Mouse (Mus musculus) limb, embryonic 11.5 days (tissue): ENCODE data around the gene Rab17. TPM values are rescaled to one million over a fixed set of nuclear protein-coding genes. Genes with fewer than 3 reads are reported as not detected.

ENCODE experiments used
- ATAC-seq: fragments of 200-750 bp; cut with Nextera tagmentation; 2 replicates; pipeline ENCODE4 v1.8.0; 2017; ENCODE audit warnings: low read depth; ENCODE audit not compliant: insufficient number of reproducible peaks, low FRiP score, low TSS enrichment
- DNase-seq: peaks from one replicate; pipeline ENCODE4 v3.0.0-alpha.2; 2015; ENCODE audit warnings: low spot score
- H3K27ac ChIP-seq: fragments of 300-500 bp; sonication (generic); replicated peaks from 2 replicates; pipeline ENCODE4 v1.5.1; 2014; ENCODE audit warnings: low read depth, mild to moderate bottlenecking, low read length
- H3K27me3 ChIP-seq: fragments of 300-500 bp; sonication (generic); 2 replicates; pipeline ENCODE4 v1.6.1; 2014; ENCODE audit warnings: mild to moderate bottlenecking, low read length, mixed read lengths; ENCODE audit not compliant: control insufficient read depth, insufficient read depth
- H3K36me3 ChIP-seq: fragments of 300-500 bp; sonication (generic); 2 replicates; pipeline ENCODE4 v1.6.1; 2014; ENCODE audit warnings: mild to moderate bottlenecking, low read length, moderate library complexity, mixed read lengths; ENCODE audit not compliant: control insufficient read depth, insufficient read depth
- H3K4me1 ChIP-seq: fragments of 300-500 bp; sonication (generic); 2 replicates; pipeline ENCODE4 v1.6.1; 2014; ENCODE audit warnings: low read length, mixed read lengths; ENCODE audit not compliant: control insufficient read depth, insufficient read depth
- H3K4me2 ChIP-seq: fragments of 300-500 bp; sonication (generic); 2 replicates; pipeline ENCODE4 v1.6.1; 2014; ENCODE audit warnings: low read depth, mild to moderate bottlenecking, moderate library complexity; ENCODE audit not compliant: severe bottlenecking
- H3K4me3 ChIP-seq: fragments of 300-500 bp; sonication (generic); 2 replicates; pipeline ENCODE4 v1.5.1; 2014; ENCODE audit warnings: low read depth, low read length
- H3K9ac ChIP-seq: fragments of 300-500 bp; sonication (generic); 2 replicates; pipeline ENCODE4 v1.6.1; 2014; ENCODE audit warnings: mild to moderate bottlenecking, low read length
- H3K9me3 ChIP-seq: fragments of 300-500 bp; sonication (generic); 2 replicates; pipeline ENCODE4 v1.6.1; 2016; ENCODE audit warnings: low read length; ENCODE audit not compliant: control insufficient read depth
- WGBS: fragments of 180-500 bp; shearing (Covaris S2); extraction: QIAGEN DNeasy Blood & Tissue Kit; methylation state at CpG from one replicate; pipeline ENCODE4 v1.1.7; 2014; 5-methylcytosine and 5-hydroxymethylcytosine counted together
- polyA plus RNA-seq: library from polyadenylated mRNA; unstranded; fragments of >200 nt; fragmentation: Nextera tagmentation; extraction: Ambion mirVana; gene quantifications from 2 replicates; pipeline ENCODE4 v1.2.1, GENCODE M21; 2014

Rab17 gene
- polyA plus RNA-seq: 0.44 and 1.0 TPM in 2 replicates

GRCm38 (mm10) chr1:90969347-90969784 is at the start of gene Rab17:
TSS of gene Rab17 (minus strand) at chr1:90969661.
- Histone ChIP-seq H3K4me1 (peaks cover 7% of the 10 kb centered on the region), H3K36me3 (no peaks in the 10 kb centered on the region), H3K4me3 (no peak within 1 kb of the TSS), H3K27ac (no peak within 1 kb of the TSS), H3K27me3 (no peaks in the 10 kb centered on the region), H3K9me3 (no peaks in the 10 kb centered on the region), H3K4me2 (0 out of 2 replicates have a peak within 1 kb of the TSS, but pooled peaks have one; percentile 7), H3K9ac (peak within 1 kb of the TSS; percentile 37; the same call in 1 of the 2 replicates)
- DNase-seq (no peak), ATAC-seq (no peak)
- WGBS: 19% methylated on average over 9 of the region's 9 CpGs

DNA sequence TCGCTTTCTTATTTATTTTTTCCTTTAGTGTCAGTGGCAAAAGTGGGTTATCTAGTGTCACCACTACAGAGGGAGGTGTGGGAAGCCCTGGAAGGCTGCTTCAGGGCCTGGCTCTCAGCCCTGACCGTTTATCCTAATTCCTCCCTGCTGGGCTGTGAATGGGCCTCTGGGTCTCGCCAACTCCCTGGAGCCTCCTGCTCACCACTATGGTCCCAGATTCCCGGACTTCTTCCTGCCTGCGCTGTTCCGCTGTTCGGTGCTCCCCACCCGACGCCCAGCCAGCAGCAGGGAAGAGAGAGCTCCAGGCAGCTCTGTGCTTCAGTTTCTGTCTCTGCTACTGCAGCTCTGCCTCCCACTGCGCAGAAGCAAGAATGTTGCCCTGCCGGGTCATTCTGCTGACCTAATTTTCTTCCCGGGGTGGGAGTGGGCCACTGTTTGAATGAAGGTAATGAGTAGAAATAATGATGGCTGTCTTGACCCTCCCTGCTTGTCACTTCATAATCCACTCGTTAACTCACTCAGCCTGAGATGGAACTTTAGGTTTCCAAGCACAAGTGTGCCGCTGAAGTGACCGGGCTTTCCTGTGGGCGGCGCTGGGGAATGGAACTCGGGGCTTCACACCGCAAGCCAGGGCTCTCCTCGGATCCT is 47.8 kb upstream of the Rab17 start:
- peak overlapping the region; percentile 29; the same call in 1 of the 2 replicates for H3K4me2 ChIP-seq
- ATAC-seq: no peak
- H3K9me3 ChIP-seq: no peaks in the 10 kb centered on the region
- no peaks in the 10 kb centered on the region for H3K36me3 ChIP-seq
- no peaks in the 10 kb centered on the region for H3K27me3 ChIP-seq
- no peak overlapping the region for H3K4me3 ChIP-seq
- no peak overlapping the region for H3K9ac ChIP-seq
- peak; percentile 45 for DNase-seq
- peaks cover 3% of the 10 kb centered on the region for H3K4me1 ChIP-seq
- 8% methylated on average over 20 of the region's 20 CpGs for WGBS
- no peak overlapping the region; the same call in 1 of the 2 replicates for H3K27ac ChIP-seq

- no peaks in the 10 kb centered on the region for H3K9me3 ChIP-seq
- H3K4me3 ChIP-seq: no peak overlapping the region
- H3K4me1 ChIP-seq: peaks cover 6% of the 10 kb centered on the region
- no peaks in the 10 kb centered on the region for H3K27me3 ChIP-seq
- DNase-seq: no peak
- H3K36me3 ChIP-seq: no peaks in the 10 kb centered on the region
- H3K9ac ChIP-seq: no peak overlapping the region
- no peak overlapping the region for H3K4me2 ChIP-seq
- H3K27ac ChIP-seq: no peak overlapping the region
- WGBS: 75% methylated on average over 7 of the region's 7 CpGs
- ATAC-seq: no peak
These were observed 46.1 kb upstream of the Rab17 start for GRCm38 (mm10) chr1:91015571-91015970.

- no peak overlapping the region for H3K9ac ChIP-seq
- no peaks in the 10 kb centered on the region for H3K9me3 ChIP-seq
- H3K4me3 ChIP-seq: no peak overlapping the region
- no peak overlapping the region for H3K4me2 ChIP-seq
- H3K36me3 ChIP-seq: no peaks in the 10 kb centered on the region
- no peak for DNase-seq
- no peaks in the 10 kb centered on the region for H3K27me3 ChIP-seq
- no peak for ATAC-seq
- H3K4me1 ChIP-seq: peaks cover 6% of the 10 kb centered on the region
- WGBS: 74% methylated on average over 3 of the region's 3 CpGs
- no peak overlapping the region for H3K27ac ChIP-seq
These were observed 44.3 kb upstream of the Rab17 start for GRCm38 (mm10) chr1:91013803-91014202.

DNA sequence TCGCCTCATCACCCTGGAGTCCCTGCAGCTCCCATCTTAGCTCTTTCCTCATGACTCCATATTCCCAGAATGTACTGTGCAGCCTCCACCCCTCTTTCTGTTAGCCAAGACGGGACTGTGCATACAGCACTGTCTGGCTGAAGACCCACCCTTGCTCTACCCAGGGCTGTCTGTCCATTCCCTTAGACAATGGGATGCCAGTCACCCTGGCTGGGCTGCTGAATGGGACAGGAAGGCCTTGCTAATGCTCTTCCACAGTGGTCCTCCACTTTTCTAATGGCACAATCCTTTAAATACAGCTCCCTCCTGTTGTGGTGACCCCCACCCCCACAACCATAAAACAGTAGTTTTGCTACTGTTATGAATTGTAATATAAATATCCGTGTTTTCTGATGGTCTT is 41.9 kb upstream of the Rab17 start:
- no peak for ATAC-seq
- DNase-seq: no peak
- Histone ChIP-seq H3K27ac (no peak overlapping the region), H3K4me1 (peaks cover 6% of the 10 kb centered on the region), H3K36me3 (no peaks in the 10 kb centered on the region), H3K9me3 (no peaks in the 10 kb centered on the region), H3K27me3 (no peaks in the 10 kb centered on the region), H3K9ac (no peak overlapping the region), H3K4me2 (no peak overlapping the region), H3K4me3 (no peak overlapping the region)
- 81% methylated on average over 3 of the region's 3 CpGs for WGBS

GRCm38 (mm10) chr1:91010716-91011115 is 41.3 kb upstream of the Rab17 start:
- H3K27me3 ChIP-seq: no peaks in the 10 kb centered on the region
- H3K36me3 ChIP-seq: no peaks in the 10 kb centered on the region
- H3K4me3 ChIP-seq: no peak overlapping the region
- no peak overlapping the region for H3K4me2 ChIP-seq
- H3K27ac ChIP-seq: no peak overlapping the region
- H3K9me3 ChIP-seq: no peaks in the 10 kb centered on the region
- ATAC-seq (no peak), DNase-seq (no peak)
- H3K9ac ChIP-seq: no peak overlapping the region
- peaks cover 6% of the 10 kb centered on the region for H3K4me1 ChIP-seq
- WGBS: 94% methylated on average over 2 of the region's 2 CpGs

DNA sequence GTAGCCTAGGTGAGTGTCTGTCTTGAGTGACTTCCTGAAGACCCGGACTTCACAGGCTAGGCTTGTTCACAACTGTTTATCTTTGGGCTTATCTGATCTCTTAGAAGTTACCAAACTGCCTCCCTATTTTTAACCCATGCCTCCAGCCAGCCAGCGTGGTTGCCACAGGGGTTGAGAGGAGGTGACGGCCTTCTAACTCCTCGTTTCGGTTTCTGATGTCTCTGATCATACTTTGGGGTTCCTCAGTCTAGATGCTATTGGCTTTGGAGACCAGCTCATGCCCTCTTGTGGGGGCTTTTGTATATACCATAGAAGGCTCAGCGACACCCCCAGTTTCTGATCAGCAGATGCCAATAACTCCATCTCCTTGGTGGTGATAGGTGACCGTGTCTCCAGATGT is 40.8 kb upstream of the Rab17 start:
- Histone ChIP-seq H3K4me2 (no peak overlapping the region), H3K4me3 (no peak overlapping the region), H3K9ac (no peak overlapping the region), H3K27ac (no peak overlapping the region), H3K9me3 (no peaks in the 10 kb centered on the region), H3K36me3 (no peaks in the 10 kb centered on the region), H3K27me3 (no peaks in the 10 kb centered on the region), H3K4me1 (peaks cover 6% of the 10 kb centered on the region)
- ATAC-seq (no peak), DNase-seq (no peak)
- 64% methylated on average over 7 of the region's 7 CpGs for WGBS

DNA sequence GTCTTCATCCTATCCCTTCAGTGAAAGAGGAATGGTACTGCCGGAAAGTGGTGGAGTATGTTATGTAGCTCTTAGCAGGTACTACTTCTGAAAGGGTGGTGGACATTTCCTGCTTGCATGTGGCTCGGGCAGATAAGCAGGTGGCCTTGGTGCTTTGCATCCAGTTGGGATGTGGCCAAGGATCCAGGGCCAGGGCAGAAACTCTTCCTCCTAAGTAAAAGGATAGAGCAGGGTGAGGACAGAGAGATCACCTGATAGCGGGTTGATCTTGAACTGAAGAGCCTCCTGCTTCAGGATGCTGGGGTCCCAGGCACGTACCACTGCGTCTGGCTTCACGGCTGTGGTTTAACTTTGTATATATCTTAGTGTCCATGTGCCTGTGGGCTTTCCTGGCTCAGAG is 39.8 kb upstream of the Rab17 start:
- no peaks in the 10 kb centered on the region for H3K27me3 ChIP-seq
- no peak overlapping the region for H3K9ac ChIP-seq
- no peak overlapping the region for H3K4me3 ChIP-seq
- no peaks in the 10 kb centered on the region for H3K36me3 ChIP-seq
- no peak for ATAC-seq
- no peak overlapping the region for H3K27ac ChIP-seq
- peaks cover 6% of the 10 kb centered on the region for H3K4me1 ChIP-seq
- 87% methylated on average over 6 of the region's 6 CpGs for WGBS
- DNase-seq: no peak
- H3K9me3 ChIP-seq: no peaks in the 10 kb centered on the region
- no peak overlapping the region for H3K4me2 ChIP-seq

DNA sequence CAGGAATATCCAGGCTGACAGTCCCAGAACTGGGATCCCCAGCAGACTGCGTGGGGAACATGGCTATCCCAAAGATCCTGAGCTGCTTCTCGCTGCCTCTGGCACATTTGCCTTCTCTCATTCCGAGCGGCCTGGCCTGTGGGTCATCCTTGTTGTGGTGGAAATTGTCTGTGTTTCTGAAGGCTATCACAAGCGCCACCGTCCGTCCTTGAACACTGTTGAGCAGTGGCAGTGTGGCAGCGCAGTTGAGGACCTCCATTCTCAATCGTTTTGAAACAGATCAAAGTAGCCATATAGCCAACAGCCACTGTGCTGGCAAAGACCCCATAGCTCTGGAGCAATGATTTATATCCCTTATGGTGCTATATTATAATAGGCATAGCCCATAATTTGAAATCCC is 39.3 kb upstream of the Rab17 start:
- DNase-seq: no peak
- Histone ChIP-seq H3K27ac (no peak overlapping the region), H3K36me3 (no peaks in the 10 kb centered on the region), H3K9ac (no peak overlapping the region), H3K4me2 (no peak overlapping the region), H3K9me3 (no peaks in the 10 kb centered on the region), H3K4me1 (peaks cover 6% of the 10 kb centered on the region), H3K27me3 (no peaks in the 10 kb centered on the region), H3K4me3 (no peak overlapping the region)
- WGBS: 90% methylated on average over 9 of the region's 9 CpGs
- ATAC-seq: no peak
